Mouse (Mus musculus) liver, adult 2 months (tissue): Measurements from ENCODE around the gene Adrb1.

Experiments used
- CTCF ChIP-seq: fragments of 200-500 bp; IDR thresholded peaks from 2 replicates; pipeline ENCODE4 v1.5.1; 2011; ENCODE audit warnings: low read depth, low read length, control low read depth
- POLR2A ChIP-seq: fragments of 200-500 bp; IDR thresholded peaks from 2 replicates; pipeline ENCODE4 v1.6.1; 2011; ENCODE audit warnings: low read length, control low read depth; ENCODE audit not compliant: insufficient read depth; ENCODE audit errors: extremely low read depth

GRCm38 (mm10) chr19:56691103-56691502 lies 30.9 kb upstream of the Adrb1 start:
- TF ChIP-seq POLR2A (no peak), CTCF (no peak)
